Mouse (Mus musculus): ENCODE results near the gene Apol7b.
"Not testable (repeated sequence)": the region's sequence is repeated elsewhere in the genome, so short reads cannot be mapped to it uniquely, and the experiment has no call there.

GRCm38 (mm10) chr15:77445668-77446067 lies 1.6 kb downstream of the Apol7b start:
- TF ChIP-seq POLR2A (IDR thresholded peaks at IDR 0.05; ENCODE audit: insufficient read depth, low read length); CTCF (IDR thresholded peaks at IDR 0.05; ENCODE audit: low read depth, low read length); EP300 (IDR thresholded peaks at IDR 0.05; ENCODE audit: insufficient read depth, low read depth, low read length): not testable (repeated sequence)

Measured in ES-Bruce4 (cell line).